Mouse (Mus musculus): ENCODE data around the gene Adgrg2. TPM values are rescaled to one million over a fixed set of nuclear protein-coding genes. Genes with fewer than 3 reads are reported as not detected.

Gene Adgrg2
- 1 to 10 TPM; 2.2 to 2.4 TPM for total RNA-seq (2021)
- long read RNA-seq, partial matches to known transcripts, result 1 of 2 reads
- long read RNA-seq, other reads (novel, unspliced or antisense), result 1 of 2 reads

GRCm38 (mm10) chrX:160390464-160390956 lies at the start of gene Adgrg2:
Gene Adgrg2 (plus strand): TSS chrX:160390690.
- DNase-seq (ENCODE audit: low spot score in 2 of 2), result peak; percentile 4 to 12

DNA sequence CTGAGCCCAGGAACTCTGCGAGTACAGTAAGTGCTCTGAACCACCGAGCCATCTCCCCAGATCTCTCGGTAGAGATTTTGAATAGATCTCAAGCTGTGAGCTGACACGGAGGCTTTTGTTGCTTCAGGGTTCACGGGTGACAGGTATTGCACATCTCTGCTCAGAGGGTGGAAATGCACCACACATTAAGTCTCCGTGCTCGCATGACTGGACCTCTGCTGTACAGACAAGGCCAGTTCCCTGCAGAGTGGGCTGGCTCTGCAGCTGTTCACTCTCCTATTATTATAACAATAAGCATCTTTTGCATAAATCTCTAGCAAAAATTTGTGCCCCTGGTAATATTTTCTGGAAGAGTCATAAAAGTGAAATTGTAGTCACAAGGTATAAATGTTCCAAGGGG lies 39.5 kb upstream of the Adgrg2 start:
- no peak for DNase-seq (ENCODE audit: low spot score in 2 of 2)

GRCm38 (mm10) chrX:160351967-160352677 lies 38.4 kb upstream of the Adgrg2 start:
- no peak for DNase-seq (ENCODE audit: low spot score in 2 of 2)

DNA sequence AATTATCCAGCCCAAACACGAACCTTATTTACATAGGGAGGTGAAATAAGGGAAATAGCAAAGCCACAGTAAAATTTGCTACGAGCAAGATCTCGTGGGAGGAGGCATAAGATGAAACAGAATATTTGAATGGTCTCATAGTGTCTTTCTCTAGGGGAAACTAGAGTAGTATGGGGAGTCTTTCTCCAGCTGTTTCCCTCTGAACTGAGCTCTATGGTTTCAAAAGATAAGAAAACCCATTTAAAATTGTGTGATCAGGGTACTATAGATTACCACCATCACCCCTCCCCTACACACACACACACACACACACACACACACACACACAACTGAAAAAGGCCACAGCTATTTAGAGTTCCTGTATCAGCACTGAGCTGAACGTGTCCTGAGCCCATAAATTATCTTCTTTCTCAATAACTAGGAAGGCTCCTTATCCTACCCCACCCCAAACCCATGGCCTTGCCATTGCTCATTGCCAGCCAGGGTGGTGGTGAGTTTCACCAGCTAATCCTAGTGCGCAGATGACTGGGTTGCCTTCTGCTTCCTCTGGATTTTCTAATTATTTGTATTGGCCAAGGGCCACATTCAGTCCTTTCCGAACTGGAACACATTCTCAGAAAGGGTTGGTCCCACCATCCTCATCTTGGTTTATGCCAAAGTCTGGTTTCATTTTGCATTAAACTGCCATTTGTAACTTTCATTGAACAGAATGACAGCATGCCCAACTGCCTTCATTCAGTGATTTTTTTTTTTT lies 5.6 kb upstream of the Adgrg2 start:
- no peak for DNase-seq (ENCODE audit: low spot score in 2 of 2)

GRCm38 (mm10) chrX:160385502-160385772 lies 5.1 kb upstream of the Adgrg2 start:
- no peak for DNase-seq (ENCODE audit: low spot score in 2 of 2)

GRCm38 (mm10) chrX:160412930-160413453 lies 22.5 kb downstream of the Adgrg2 start:
- no peak for DNase-seq (ENCODE audit: low spot score in 2 of 2)

DNA sequence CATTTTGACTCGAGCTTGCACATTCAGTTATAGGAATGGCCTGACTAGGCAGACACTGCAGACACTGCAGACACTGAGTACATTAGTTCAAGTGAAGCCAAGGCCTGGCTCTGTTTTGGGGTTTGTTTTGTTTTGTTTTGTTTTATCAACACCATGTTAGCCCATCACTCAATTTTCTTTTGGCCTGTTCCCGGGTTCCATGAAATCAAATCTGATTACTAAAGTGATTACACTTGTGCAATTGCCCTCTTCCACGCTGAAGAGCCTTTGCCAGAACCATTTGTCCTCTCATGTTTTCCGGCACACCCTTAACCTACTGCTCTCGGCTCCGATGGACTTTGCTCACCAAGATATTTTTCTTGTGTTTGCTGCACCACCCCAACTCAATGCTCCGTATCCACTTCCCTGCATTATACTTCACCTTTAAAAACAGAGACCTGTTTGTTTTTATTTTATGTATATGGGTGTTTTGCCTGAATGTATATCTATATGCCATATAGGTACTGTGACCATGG lies 23.4 kb downstream of the Adgrg2 start:
- no peak for DNase-seq (ENCODE audit: low spot score in 2 of 2)

DNA sequence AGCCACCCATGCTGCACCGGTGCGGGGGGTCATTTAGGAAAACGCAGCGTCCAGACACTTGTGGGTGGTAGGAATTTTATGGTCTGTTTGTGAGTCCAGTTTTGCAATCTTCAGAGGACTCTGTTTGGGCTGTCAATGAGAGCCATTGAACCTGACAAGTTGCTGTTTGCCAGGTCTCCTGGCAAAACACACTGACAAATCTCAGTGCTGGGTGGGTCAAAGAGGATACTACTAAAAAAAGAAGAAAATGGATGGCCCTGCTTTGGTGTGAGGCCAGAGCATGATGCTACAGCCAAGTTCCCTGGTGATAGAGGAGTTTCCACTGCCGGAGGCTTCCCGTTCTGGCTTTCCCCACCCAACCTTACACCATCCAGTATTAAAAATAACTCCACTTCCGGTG lies 27.9 kb downstream of the Adgrg2 start:
- DNase-seq (ENCODE audit: low spot score in 2 of 2), result no peak

DNA sequence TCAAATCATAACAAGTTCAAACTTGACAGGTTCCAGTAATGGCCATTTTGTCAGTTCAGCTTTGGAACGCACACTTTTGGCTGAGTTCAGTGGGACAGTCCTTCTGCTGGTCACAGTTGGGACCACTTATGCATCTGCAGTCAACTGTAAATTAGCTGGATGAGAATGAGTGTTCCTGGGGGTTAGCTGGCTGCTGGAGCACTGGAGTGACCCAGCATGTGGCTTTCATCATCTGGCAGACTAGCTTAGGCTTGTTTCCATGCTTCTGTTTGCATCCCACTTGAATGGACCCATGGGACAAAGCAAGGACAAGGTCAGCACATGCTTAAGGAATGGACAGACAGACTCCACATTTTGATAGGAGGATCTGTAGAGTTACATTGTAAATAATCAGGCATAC lies 33.2 kb downstream of the Adgrg2 start:
- no peak for DNase-seq (ENCODE audit: low spot score in 2 of 2)

DNA sequence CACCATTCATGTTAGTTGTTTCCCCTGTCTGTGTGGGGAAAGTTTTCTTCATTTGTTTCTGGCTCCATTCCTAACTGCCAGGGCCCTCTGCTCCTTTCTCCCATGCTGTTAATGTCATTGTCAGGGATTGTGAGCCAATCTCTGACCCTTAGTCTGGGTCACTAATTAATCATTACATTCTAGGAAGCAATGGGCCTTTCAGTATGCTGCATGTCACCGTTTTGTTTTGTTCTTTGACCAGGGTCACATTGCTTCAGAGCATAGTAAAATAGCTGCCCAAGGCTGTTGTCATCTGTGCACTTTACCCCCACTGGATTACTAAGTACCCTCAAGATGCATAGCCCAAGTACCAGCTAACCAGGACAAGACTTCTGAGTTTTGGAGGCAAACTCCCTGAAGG lies 36.0 kb downstream of the Adgrg2 start:
- DNase-seq (ENCODE audit: low spot score in 2 of 2), result no peak

DNA sequence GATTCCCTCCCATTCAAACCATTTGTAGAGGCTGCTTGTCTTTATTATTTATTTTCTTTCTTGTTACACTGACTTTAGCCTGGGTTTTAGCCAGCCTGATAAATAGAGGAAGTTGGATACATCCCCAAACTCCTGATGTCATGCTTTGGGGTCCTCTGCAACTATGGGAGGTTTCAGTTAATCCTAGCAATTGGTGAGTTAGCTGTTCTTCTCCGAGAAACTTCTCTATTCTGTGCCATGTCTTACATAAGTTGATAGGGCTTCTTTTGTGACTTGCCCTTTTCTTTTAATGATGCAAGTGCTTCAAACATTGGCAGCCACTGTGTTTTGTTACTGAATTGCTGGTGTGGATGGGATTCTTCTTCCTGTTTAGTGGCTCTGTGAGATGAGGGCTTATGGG lies 36.4 kb downstream of the Adgrg2 start:
- DNase-seq (ENCODE audit: low spot score in 2 of 2), result no peak

DNA sequence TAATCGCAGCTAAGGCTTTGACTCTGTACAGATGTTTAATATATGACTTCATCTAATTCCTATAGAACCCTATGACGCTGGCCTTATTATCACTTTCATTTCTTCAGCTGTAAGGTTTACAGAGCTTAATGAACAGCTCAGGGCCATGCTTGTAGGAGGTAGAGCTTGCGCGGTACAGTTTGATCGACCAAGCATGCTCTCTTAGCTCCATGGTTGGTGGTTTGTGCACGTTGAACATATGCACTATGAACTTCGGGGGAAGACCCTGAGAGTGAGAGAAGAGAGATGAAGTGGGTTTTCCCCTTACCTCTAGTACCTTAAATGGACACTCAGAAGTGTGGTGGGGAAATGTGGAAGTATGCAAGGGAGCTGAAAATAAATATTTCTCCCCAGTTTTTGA lies 41.7 kb downstream of the Adgrg2 start:
- DNase-seq (ENCODE audit: low spot score in 2 of 2), result no peak

- DNase-seq (ENCODE audit: low spot score in 2 of 2), result no peak
These were observed 50.8 kb downstream of the Adgrg2 start for GRCm38 (mm10) chrX:160441272-160441671.

GRCm38 (mm10) chrX:160448351-160448750 lies 57.9 kb downstream of the Adgrg2 start:
- no peak for DNase-seq (ENCODE audit: low spot score in 2 of 2)

- no peak for DNase-seq (ENCODE audit: low spot score in 2 of 2)
These were observed 58.9 kb downstream of the Adgrg2 start for GRCm38 (mm10) chrX:160449363-160449762.

DNA sequence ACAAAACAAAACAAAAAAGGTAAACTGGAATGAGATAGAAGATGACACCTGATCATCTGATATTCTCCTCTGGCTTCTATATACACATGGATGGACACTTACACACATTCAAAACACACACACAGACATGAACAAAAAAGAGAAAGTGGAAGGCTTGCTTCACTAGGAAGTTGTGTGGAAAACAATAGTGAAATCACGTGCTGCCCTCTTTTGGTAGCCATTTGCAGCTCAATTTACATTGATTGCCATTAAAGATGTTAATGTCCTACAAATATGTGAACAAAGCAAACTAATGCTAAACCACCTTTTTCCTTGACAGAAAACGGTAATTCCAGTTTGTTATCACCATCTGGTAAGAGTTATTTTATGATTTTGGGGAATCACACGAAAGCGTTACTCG lies 65.2 kb downstream of the Adgrg2 start:
- DNase-seq (ENCODE audit: low spot score in 2 of 2), result no peak

DNA sequence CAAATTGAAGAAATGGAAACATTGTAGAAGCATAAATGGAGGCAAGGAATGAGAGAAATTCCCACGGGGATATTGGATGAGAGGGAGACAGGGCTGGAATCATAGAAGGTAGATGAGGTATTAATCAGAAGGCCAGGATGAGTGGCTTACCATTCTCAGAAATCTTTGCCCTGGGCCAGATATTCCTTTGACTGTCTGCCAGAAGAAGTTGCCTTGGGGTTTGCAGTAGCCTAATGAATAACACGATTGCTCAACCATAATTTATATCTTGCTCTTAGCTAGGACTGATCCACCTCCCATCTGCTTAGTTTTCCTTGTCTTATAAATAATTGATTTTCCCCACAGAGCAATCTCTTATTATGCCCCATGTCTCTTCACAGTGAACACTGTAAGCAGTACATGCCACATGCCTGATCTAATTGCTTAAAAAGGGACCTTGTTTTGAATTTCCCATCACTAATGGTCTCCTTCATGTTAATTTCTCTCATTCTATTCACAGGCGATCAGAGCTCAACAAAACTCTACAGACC lies 80.8 kb downstream of the Adgrg2 start:
- DNase-seq (ENCODE audit: low spot score in 2 of 2), result no peak

DNA sequence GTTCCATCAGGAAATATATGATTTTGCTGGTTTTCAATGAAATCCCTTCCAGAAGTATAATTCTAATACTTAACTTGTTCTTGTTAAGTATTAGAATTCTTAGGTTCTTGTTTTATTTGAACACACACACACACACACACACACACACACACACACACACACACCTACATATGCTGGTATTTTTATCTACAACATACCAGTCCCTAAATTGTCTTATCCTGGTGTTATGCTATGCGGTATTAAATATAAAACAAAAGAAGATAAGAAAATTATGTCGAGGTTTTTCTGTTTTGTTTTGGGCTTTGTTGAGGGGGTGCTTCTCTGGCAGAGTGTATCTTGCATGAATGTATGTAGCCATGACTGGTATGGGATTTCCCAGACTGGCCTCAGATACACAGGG lies 99.3 kb downstream of the Adgrg2 start:
- DNase-seq (ENCODE audit: low spot score in 2 of 2), result no peak

GRCm38 (mm10) chrX:160494333-160494732 lies 103.8 kb downstream of the Adgrg2 start:
- no peak for DNase-seq (ENCODE audit: low spot score in 2 of 2)

GRCm38 (mm10) chrX:160494921-160495320 lies 104.4 kb downstream of the Adgrg2 start:
- no peak for DNase-seq (ENCODE audit: low spot score in 2 of 2)

DNA sequence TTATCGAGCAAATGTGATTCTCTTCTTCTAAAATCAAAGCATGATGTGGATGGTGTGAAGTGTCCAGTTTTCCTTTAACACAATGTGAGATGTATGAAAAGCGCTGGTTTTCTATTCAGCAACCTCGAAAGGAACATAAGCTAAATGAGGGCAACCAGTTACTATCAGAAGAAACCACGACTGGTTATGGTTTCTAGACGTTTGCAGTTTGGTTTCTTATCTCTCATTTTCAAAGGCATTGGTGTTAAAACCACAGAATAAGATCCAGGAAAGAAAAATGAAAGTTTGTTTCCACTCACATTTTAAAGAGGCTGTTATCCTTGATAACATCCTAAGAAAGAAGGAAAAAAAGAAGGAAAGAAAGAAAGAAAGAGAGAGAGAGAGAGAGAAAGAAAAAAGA lies 106.0 kb downstream of the Adgrg2 start:
- no peak for DNase-seq (ENCODE audit: low spot score in 2 of 2)

DNA sequence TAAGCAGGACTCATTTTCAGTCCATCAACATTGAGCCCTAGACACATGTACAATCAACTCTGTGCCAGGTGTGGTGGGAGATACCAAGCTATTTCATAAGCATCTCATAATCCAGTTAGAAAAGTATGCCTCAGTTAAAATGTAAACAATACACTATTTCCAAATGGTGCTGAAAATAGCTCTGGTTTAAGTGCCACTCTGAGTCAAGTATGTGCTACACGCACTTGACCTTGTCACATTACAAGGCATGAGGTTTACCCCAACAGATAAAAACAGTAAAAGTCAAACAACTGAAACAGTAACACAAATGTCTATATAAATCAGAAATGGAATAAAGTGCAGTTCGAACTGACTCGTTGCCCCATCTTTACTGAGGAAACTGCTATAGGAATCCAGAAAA lies 110.6 kb downstream of the Adgrg2 start:
- no peak for DNase-seq (ENCODE audit: low spot score in 2 of 2)
